Mouse (Mus musculus) liver, embryonic 11.5 days (tissue): ENCODE measurements around the gene Ajm1. TPM values are rescaled to one million over a fixed set of nuclear protein-coding genes. Genes with fewer than 3 reads are reported as not detected.

Experiments
- ATAC-seq: fragments of 200-750 bp; cut with Nextera tagmentation; replicated peaks from 2 replicates; pipeline ENCODE4 v1.8.0; 2017; ENCODE audit warnings: moderate number of reproducible peaks, mild to moderate bottlenecking, moderate TSS enrichment, moderate library complexity; ENCODE audit not compliant: low FRiP score
- DNase-seq: peaks from one replicate; pipeline ENCODE4 v3.0.0-alpha.2; 2017; ENCODE audit warnings: low spot score
- H3K27ac ChIP-seq: fragments of 300-500 bp; sonication (generic); 2 replicates; pipeline ENCODE4 v1.5.1; 2014; ENCODE audit warnings: mild to moderate bottlenecking, low read depth, low read length, control low read depth
- H3K27me3 ChIP-seq: fragments of 300-500 bp; sonication (generic); replicated peaks from 2 replicates; pipeline ENCODE4 v1.6.1; 2014; ENCODE audit warnings: low read length, mixed read lengths; ENCODE audit not compliant: control insufficient read depth, insufficient read depth
- H3K36me3 ChIP-seq: fragments of 300-500 bp; sonication (generic); 2 replicates; pipeline ENCODE4 v1.6.1; 2014; ENCODE audit warnings: mild to moderate bottlenecking, low read length, moderate library complexity, mixed read lengths; ENCODE audit not compliant: control insufficient read depth, insufficient read depth
- H3K4me1 ChIP-seq: fragments of 300-500 bp; sonication (generic); replicated peaks from 2 replicates; pipeline ENCODE4 v1.6.1; 2014; ENCODE audit warnings: low read length, mixed read lengths; ENCODE audit not compliant: control insufficient read depth, insufficient read depth
- H3K4me2 ChIP-seq: fragments of 300-500 bp; sonication (generic); 2 replicates; pipeline ENCODE4 v1.6.1; 2014; ENCODE audit warnings: mild to moderate bottlenecking, control low read depth, moderate library complexity
- H3K4me3 ChIP-seq: fragments of 300-500 bp; sonication (generic); 2 replicates; pipeline ENCODE4 v1.5.1; 2014; ENCODE audit warnings: low read depth, low read length, control low read depth
- H3K9ac ChIP-seq: fragments of 300-500 bp; sonication (generic); 2 replicates; pipeline ENCODE4 v1.6.1; 2014; ENCODE audit warnings: low read depth, low read length, control low read depth
- H3K9me3 ChIP-seq: fragments of 300-500 bp; sonication (generic); 2 replicates; pipeline ENCODE4 v1.6.1; 2016; ENCODE audit warnings: low read length, inconsistent platforms, mixed read lengths; ENCODE audit not compliant: control insufficient read depth
- WGBS: fragments of 180-500 bp; shearing (Covaris S2); extraction: QIAGEN DNeasy Blood & Tissue Kit; methylation state at CpG from one replicate; pipeline ENCODE4 v1.1.7; 2014; 5-methylcytosine and 5-hydroxymethylcytosine counted together
- polyA plus RNA-seq: library from polyadenylated mRNA; unstranded; fragments of >200 nt; fragmentation: Nextera tagmentation; extraction: Ambion mirVana; gene quantifications from 2 replicates; pipeline ENCODE4 v1.2.1, GENCODE M21; 2014

The Ajm1 gene
- polyA plus RNA-seq, 1 experiment from 2014 or later = not detected

GRCm38 (mm10) chr2:25549021-25549991 is 32.3 kb downstream of the Ajm1 start:
- Histone ChIP-seq H3K27ac (no peak overlapping the region), H3K27me3 (no peaks in the 10 kb centered on the region), H3K36me3 (no peaks in the 10 kb centered on the region), H3K4me1 (peaks cover 10% of the 10 kb centered on the region), H3K9me3 (no peaks in the 10 kb centered on the region), H3K4me3 (no peak overlapping the region), H3K9ac (no peak overlapping the region), H3K4me2 (no peak overlapping the region)
- ATAC-seq (no peak), DNase-seq (no peak)
- 69% methylated on average over 9 of the region's 9 CpGs for WGBS

- Histone ChIP-seq H3K4me1 (peaks cover 10% of the 10 kb centered on the region), H3K36me3 (no peaks in the 10 kb centered on the region), H3K9me3 (no peaks in the 10 kb centered on the region), H3K9ac (peak within 1 kb of the TSS; percentile 84), H3K27me3 (no peaks in the 10 kb centered on the region), H3K4me2 (peak within 1 kb of the TSS; percentile 87), H3K4me3 (peak within 1 kb of the TSS; percentile 69), H3K27ac (peak within 1 kb of the TSS; percentile 72)
- DNase-seq = peak; percentile 97
- WGBS = 2% methylated on average over 48 of the region's 48 CpGs
- peak; percentile 99 for ATAC-seq
These were observed 34.6 kb downstream of the Ajm1 start, which contains the start of gene Traf2 for GRCm38 (mm10) chr2:25546811-25547491. TSS of gene Traf2 (minus strand) at chr2:25546940.

- no peaks in the 10 kb centered on the region for H3K9me3 ChIP-seq
- 5% methylated on average over 42 of the region's 43 CpGs for WGBS
- no peak for DNase-seq
- no peaks in the 10 kb centered on the region for H3K36me3 ChIP-seq
- H3K9ac ChIP-seq = peak overlapping the region; percentile 84
- ATAC-seq = peak; percentile 71
- H3K4me1 ChIP-seq = peaks cover 10% of the 10 kb centered on the region
- peak overlapping the region; percentile 87 for H3K4me2 ChIP-seq
- H3K27ac ChIP-seq = peak overlapping the region; percentile 72
- no peaks in the 10 kb centered on the region for H3K27me3 ChIP-seq
- peak overlapping the region; percentile 69 for H3K4me3 ChIP-seq
These were observed 35.4 kb downstream of the Ajm1 start for GRCm38 (mm10) chr2:25545996-25546810.

GRCm38 (mm10) chr2:25541644-25542367 is 39.8 kb downstream of the Ajm1 start:
- ATAC-seq = no peak
- no peak overlapping the region for H3K9ac ChIP-seq
- H3K4me1 ChIP-seq = peaks cover 10% of the 10 kb centered on the region
- no peaks in the 10 kb centered on the region for H3K27me3 ChIP-seq
- DNase-seq = no peak
- no peak overlapping the region for H3K4me3 ChIP-seq
- 83% methylated on average over 10 of the region's 10 CpGs for WGBS
- H3K36me3 ChIP-seq = peaks cover 6% of the 10 kb centered on the region; the same call in 1 of the 2 replicates
- H3K4me2 ChIP-seq = no peak overlapping the region
- no peak overlapping the region for H3K27ac ChIP-seq
- H3K9me3 ChIP-seq = no peaks in the 10 kb centered on the region

GRCm38 (mm10) chr2:25540541-25540948 is 41.0 kb downstream of the Ajm1 start:
- Histone ChIP-seq H3K27ac (no peak overlapping the region), H3K9ac (no peak overlapping the region), H3K4me3 (no peak overlapping the region), H3K36me3 (peaks cover 13% of the 10 kb centered on the region; the same call in 1 of the 2 replicates), H3K4me1 (peaks cover 5% of the 10 kb centered on the region), H3K9me3 (no peaks in the 10 kb centered on the region), H3K27me3 (no peaks in the 10 kb centered on the region), H3K4me2 (no peak overlapping the region)
- DNase-seq (no peak), ATAC-seq (no peak)
- 95% methylated on average over 4 of the region's 4 CpGs for WGBS

GRCm38 (mm10) chr2:25536531-25536930 is 45.0 kb downstream of the Ajm1 start:
- Histone ChIP-seq H3K27ac (no peak overlapping the region), H3K4me3 (no peak overlapping the region), H3K36me3 (peaks cover 19% of the 10 kb centered on the region; the same call in 1 of the 2 replicates), H3K27me3 (no peaks in the 10 kb centered on the region), H3K4me2 (no peak overlapping the region), H3K9ac (no peak overlapping the region), H3K4me1 (no peaks in the 10 kb centered on the region), H3K9me3 (no peaks in the 10 kb centered on the region)
- DNase-seq = no peak
- ATAC-seq = no peak
- WGBS = 84% methylated on average over 8 of the region's 8 CpGs

GRCm38 (mm10) chr2:25534866-25535182 is 46.7 kb downstream of the Ajm1 start:
- 96% methylated on average over 2 of the region's 2 CpGs for WGBS
- no peak for ATAC-seq
- peaks cover 24% of the 10 kb centered on the region for H3K36me3 ChIP-seq

More at GRCm38 (mm10) chr2:25534866-25535182, 46.7 kb downstream of the Ajm1 start:
- DNase-seq = no peak
- H3K9ac ChIP-seq = no peak overlapping the region
- H3K4me1 ChIP-seq = no peaks in the 10 kb centered on the region
- H3K27me3 ChIP-seq = no peaks in the 10 kb centered on the region
- H3K4me3 ChIP-seq = no peak overlapping the region
- H3K4me2 ChIP-seq = no peak overlapping the region
- no peaks in the 10 kb centered on the region for H3K9me3 ChIP-seq
- no peak overlapping the region for H3K27ac ChIP-seq
